Mouse (Mus musculus): ENCODE data around the gene C2cd4d. TPM values are rescaled to one million over a fixed set of nuclear protein-coding genes. Genes with fewer than 3 reads are reported as not detected.
A peak's percentile ranks its signal among the peaks of the same experiment; 100 is the strongest.

Gene C2cd4d
- 2.5 and 3.3 TPM in 2 replicates for polyA plus RNA-seq (2015; fragmentation: Nextera tagmentation; extraction: Ambion mirVana)

DNA sequence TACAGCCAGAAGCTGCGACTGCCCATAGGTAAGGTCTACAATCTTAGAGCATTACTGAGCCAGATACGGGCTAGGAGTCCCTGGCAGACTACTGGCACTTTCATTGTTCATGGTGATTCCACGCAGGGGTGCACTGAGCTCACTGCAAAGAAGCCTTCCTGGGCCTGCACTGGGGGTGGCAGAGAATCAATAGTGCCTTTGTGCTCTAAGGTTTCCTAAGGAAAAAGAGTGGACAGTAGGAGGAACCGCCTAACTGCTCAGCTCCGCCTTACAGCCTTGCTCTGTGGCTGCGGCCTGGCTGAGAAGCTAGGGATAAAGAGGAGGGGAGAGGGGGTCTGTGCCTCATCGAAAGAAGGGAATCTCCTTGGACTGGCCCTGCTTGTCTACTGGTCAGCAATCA, at the start of gene C2cd4d:
TSS of gene C2cd4d (plus strand) at position 301 of the 400 bp plus-strand sequence.
- Histone ChIP-seq H3K9ac (peak within 1 kb of the TSS; percentile 78), H3K27ac (replicated peaks) (no peak within 1 kb of the TSS; the same call in 1 of the 2 replicates), H3K27me3 (peaks cover 18% of the 10 kb centered on the region; the same call in 1 of the 2 replicates), H3K36me3 (no peaks in the 10 kb centered on the region), H3K4me3 (replicated peaks) (peak within 1 kb of the TSS; percentile 55), H3K9me3 (replicated peaks) (no peaks in the 10 kb centered on the region), H3K4me2 (replicated peaks) (peak within 1 kb of the TSS; percentile 81), H3K4me1 (peaks cover 14% of the 10 kb centered on the region)
- WGBS, result 44% methylated on average over 7 of the region's 7 CpGs
- ATAC-seq (ENCODE audit: insufficient number of reproducible peaks, low FRiP score, low TSS enrichment, low read depth), result no peak

DNA sequence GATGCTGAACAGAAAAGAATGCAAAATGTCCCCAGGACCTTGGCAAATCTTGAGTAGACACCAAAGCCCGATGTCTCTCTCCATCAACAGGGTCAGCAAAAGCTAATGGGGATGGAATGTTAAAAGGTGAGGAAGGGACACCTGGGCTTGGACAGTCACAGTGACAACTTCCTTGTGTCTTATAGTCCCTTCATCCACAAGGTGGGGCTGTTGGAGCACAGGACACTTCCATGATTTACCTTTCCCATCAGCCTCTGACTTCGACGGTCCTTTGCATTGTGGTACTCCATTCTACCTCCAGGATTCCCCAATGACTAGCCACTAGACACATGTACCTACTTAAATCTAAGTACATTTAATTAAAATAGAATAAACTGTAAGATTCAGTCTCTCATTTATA, 33.6 kb upstream of the C2cd4d start:
- Histone ChIP-seq H3K4me3 (replicated peaks) (no peak overlapping the region), H3K4me1 (no peaks in the 10 kb centered on the region), H3K27ac (replicated peaks) (no peak overlapping the region), H3K27me3 (no peaks in the 10 kb centered on the region), H3K9me3 (replicated peaks) (no peaks in the 10 kb centered on the region), H3K4me2 (replicated peaks) (no peak overlapping the region), H3K36me3 (peaks cover 10% of the 10 kb centered on the region; the same call in 1 of the 2 replicates), H3K9ac (no peak overlapping the region)
- ATAC-seq (ENCODE audit: insufficient number of reproducible peaks, low FRiP score, low TSS enrichment, low read depth), result no peak
- 52% methylated on average over 3 of the region's 3 CpGs for WGBS

DNA sequence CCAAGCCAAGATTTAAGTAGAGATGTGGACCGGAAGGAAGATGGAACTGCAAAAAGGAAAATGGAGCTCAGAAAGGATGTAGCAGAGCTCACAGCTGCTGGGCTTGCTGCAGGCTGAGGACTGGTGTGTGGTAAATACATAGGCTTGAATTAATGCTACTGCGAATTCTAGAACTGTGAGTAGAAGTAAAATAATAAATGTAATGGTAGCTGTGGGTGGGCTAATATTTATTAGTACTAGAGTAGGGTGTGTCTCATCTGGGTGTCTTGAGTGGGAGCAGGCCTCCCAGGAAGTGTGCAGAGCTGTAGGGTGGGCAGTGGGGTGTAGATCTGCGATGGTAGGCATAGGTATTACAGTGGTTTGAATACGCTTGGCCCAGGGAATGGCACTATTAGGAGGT, 27.8 kb upstream of the C2cd4d start:
- Histone ChIP-seq H3K36me3 (peaks cover 10% of the 10 kb centered on the region; the same call in 1 of the 2 replicates), H3K27ac (replicated peaks) (no peak overlapping the region), H3K4me3 (replicated peaks) (no peak overlapping the region), H3K4me2 (replicated peaks) (no peak overlapping the region), H3K9ac (no peak overlapping the region), H3K27me3 (no peaks in the 10 kb centered on the region), H3K4me1 (no peaks in the 10 kb centered on the region), H3K9me3 (replicated peaks) (no peaks in the 10 kb centered on the region)
- ATAC-seq (ENCODE audit: insufficient number of reproducible peaks, low FRiP score, low TSS enrichment, low read depth), result no peak
- WGBS, result 92% methylated on average over 4 of the region's 4 CpGs

DNA sequence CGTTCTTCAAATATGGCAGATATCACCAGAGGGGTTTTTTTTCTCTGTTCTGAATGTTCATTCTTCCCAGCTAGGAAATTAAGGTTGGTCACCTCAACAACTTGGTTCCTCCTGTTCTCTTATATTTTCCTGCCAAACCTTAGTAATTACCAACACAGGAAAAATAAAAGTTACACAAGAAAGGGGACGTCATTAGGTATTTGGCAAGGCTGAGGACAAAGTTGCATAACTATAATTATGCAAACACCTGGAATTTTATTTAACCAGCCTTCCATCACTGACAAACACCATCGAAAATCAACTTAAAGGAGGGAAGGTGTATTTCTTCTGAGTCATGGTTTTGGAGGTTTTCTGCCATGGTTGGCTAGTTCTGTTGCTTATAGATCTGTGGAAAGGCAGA, 23.7 kb upstream of the C2cd4d start:
- H3K27me3 ChIP-seq, result no peaks in the 10 kb centered on the region
- no peak for ATAC-seq (ENCODE audit: insufficient number of reproducible peaks, low FRiP score, low TSS enrichment, low read depth)
- WGBS, result 75% methylated on average over 3 of the region's 3 CpGs

DNA sequence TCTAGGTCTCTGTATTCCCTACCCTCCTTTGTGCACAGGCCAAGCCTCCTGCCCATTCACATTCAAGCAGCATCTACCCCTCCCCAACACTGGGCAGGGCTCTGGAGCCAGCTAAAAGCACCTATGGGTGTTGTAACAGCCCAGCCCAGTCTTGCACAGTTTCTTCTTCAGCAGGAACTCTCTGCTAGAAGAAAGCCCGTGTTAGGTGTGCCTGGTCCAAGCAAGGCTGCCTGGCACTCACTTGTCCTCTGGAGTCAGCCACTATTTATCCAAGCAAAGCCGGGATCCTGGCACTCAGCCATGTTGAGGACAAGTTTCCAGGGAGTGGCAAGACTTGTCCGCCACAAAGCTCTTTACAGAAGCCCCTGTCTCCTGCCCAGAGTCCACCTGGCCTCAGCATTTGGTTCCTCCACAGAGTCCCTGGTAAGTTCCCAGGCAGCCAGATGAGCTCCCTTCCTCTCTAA, 20.2 kb upstream of the C2cd4d start, which contains the start of gene Them5:
TSS of gene Them5 (plus strand) at position 141 of the 464 bp plus-strand sequence.
- Histone ChIP-seq H3K9ac (no peak within 1 kb of the TSS), H3K27ac (replicated peaks) (peak within 1 kb of the TSS; percentile 34; the same call in 1 of the 2 replicates), H3K4me1 (no peaks in the 10 kb centered on the region), H3K9me3 (replicated peaks) (no peaks in the 10 kb centered on the region), H3K36me3 (no peaks in the 10 kb centered on the region), H3K4me3 (replicated peaks) (peak within 1 kb of the TSS; percentile 7; the same call in 1 of the 2 replicates), H3K27me3 (no peaks in the 10 kb centered on the region), H3K4me2 (replicated peaks) (no peak within 1 kb of the TSS)
- WGBS, result 38% methylated on average over 3 of the region's 3 CpGs
- no peak for ATAC-seq (ENCODE audit: insufficient number of reproducible peaks, low FRiP score, low TSS enrichment, low read depth)

More for the DNA sequence above, 23.7 kb upstream of the C2cd4d start:
- no peak overlapping the region for H3K27ac ChIP-seq (replicated peaks)
- no peaks in the 10 kb centered on the region for H3K9me3 ChIP-seq (replicated peaks)
- H3K4me3 ChIP-seq (replicated peaks), result no peak overlapping the region
- no peaks in the 10 kb centered on the region for H3K36me3 ChIP-seq
- H3K4me2 ChIP-seq (replicated peaks), result no peak overlapping the region
- no peaks in the 10 kb centered on the region for H3K4me1 ChIP-seq
- no peak overlapping the region for H3K9ac ChIP-seq

DNA sequence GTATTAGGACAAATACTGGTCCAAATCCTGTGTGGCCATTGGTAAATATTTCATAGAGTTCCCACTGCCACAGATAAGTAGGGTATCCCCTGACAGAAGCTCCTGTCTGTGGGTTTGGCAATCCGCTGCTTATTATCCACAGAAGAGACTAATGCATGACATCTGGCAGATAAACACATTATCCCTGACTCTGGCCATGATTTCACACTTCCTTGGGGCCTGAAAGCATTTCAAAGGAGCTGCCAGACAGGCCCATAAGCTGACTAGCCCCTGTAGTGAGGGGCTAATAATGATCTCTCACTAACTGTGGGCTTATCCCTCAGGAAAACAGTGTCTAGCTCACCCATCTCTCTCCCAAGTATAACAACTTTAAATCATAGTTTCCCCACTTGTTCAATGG, 19.7 kb upstream of the C2cd4d start:
- no peaks in the 10 kb centered on the region for H3K9me3 ChIP-seq (replicated peaks)
- H3K9ac ChIP-seq, result no peak overlapping the region
- H3K4me1 ChIP-seq, result no peaks in the 10 kb centered on the region
- H3K36me3 ChIP-seq, result no peaks in the 10 kb centered on the region
- H3K4me2 ChIP-seq (replicated peaks), result no peak overlapping the region
- peak overlapping the region; percentile 7; the same call in 1 of the 2 replicates for H3K4me3 ChIP-seq (replicated peaks)
- H3K27ac ChIP-seq (replicated peaks), result no peak overlapping the region
- 26% methylated on average over 1 of the region's 1 CpGs for WGBS
- no peak for ATAC-seq (ENCODE audit: insufficient number of reproducible peaks, low FRiP score, low TSS enrichment, low read depth)
- H3K27me3 ChIP-seq, result no peaks in the 10 kb centered on the region

DNA sequence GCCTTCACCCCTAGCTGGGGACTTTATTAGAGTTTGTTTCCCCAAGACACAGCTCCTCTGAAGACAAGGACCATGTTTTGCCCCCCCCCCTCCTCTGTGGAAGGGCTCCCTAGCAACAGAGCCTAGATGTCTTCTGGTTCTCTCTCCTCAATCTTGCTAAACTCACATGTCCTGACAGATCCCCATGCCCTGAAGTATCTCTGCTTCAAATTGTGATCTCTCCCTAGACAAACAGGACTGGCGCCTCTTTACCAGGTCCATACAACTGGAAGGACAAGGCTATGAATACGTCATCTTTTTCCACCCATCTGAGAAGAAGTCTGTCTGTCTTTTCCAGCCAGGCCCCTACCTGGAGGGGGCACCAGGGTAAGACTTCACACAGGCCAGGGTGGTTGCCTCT, 18.1 kb upstream of the C2cd4d start:
- Histone ChIP-seq H3K9me3 (replicated peaks) (no peaks in the 10 kb centered on the region), H3K9ac (no peak overlapping the region), H3K27me3 (no peaks in the 10 kb centered on the region), H3K4me1 (no peaks in the 10 kb centered on the region), H3K4me3 (replicated peaks) (no peak overlapping the region), H3K27ac (replicated peaks) (0 out of 2 replicates have a peak overlapping the region, but pooled peaks have one; percentile 53), H3K36me3 (no peaks in the 10 kb centered on the region), H3K4me2 (replicated peaks) (no peak overlapping the region)
- ATAC-seq (ENCODE audit: insufficient number of reproducible peaks, low FRiP score, low TSS enrichment, low read depth), result no peak
- WGBS, result 76% methylated on average over 2 of the region's 2 CpGs

DNA sequence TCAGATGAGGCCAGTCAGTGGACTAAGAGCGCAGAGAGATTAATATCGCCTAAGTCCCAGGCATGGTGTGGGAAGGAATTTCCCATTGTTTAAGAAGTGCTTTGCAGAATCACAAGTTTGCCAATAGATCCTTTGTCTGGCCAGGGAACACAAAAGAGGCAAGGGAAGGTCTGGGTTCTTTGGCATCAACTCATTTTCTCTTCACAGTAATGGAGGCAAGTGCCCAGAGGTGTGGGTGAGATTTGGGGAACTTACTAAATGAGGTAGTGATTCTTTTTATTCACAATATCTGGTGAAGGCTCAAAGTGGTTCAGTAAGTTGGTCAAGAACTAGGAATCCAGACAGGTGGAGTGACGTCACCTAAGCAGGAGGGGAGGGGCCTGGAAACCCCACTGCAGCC, 17.3 kb upstream of the C2cd4d start:
- no peak for ATAC-seq (ENCODE audit: insufficient number of reproducible peaks, low FRiP score, low TSS enrichment, low read depth)
- Histone ChIP-seq H3K9ac (no peak overlapping the region), H3K4me3 (replicated peaks) (no peak overlapping the region)

DNA sequence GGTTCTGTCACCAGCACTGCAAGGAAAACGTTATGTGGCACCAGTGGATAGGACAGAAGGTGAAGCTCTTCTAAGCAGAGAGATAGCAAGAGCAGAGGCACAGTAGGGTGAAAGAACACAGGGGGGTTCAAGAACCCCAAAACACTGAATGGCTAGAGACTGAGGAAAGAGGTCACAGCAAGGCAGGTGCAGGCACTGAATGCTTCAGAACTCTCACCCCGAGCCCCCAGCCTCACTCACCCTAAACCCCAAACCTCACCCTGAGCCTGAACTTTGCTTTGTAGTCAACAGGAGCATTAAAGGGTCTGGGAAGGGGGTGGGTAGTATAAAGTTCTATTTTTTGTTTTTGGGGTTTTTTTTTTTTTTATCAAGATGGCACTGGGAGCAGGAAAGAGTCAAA, 14.1 kb upstream of the C2cd4d start:
- no peaks in the 10 kb centered on the region for H3K36me3 ChIP-seq
- WGBS, result 71% methylated on average over 2 of the region's 2 CpGs
- no peaks in the 10 kb centered on the region for H3K4me1 ChIP-seq
- no peak overlapping the region for H3K9ac ChIP-seq
- H3K27me3 ChIP-seq, result no peaks in the 10 kb centered on the region
- 0 out of 2 replicates have a peak, but pooled peaks cover 3% of the 10 kb centered on the region for H3K9me3 ChIP-seq (replicated peaks)
- H3K27ac ChIP-seq (replicated peaks), result no peak overlapping the region
- H3K4me2 ChIP-seq (replicated peaks), result no peak overlapping the region
- ATAC-seq (ENCODE audit: insufficient number of reproducible peaks, low FRiP score, low TSS enrichment, low read depth), result no peak
- H3K4me3 ChIP-seq (replicated peaks), result no peak overlapping the region

More for the DNA sequence above, 17.3 kb upstream of the C2cd4d start:
- Histone ChIP-seq H3K36me3 (no peaks in the 10 kb centered on the region), H3K9me3 (replicated peaks) (no peaks in the 10 kb centered on the region), H3K4me2 (replicated peaks) (no peak overlapping the region), H3K4me1 (no peaks in the 10 kb centered on the region), H3K27ac (replicated peaks) (no peak overlapping the region), H3K27me3 (no peaks in the 10 kb centered on the region)
- 68% methylated on average over 3 of the region's 3 CpGs for WGBS

DNA sequence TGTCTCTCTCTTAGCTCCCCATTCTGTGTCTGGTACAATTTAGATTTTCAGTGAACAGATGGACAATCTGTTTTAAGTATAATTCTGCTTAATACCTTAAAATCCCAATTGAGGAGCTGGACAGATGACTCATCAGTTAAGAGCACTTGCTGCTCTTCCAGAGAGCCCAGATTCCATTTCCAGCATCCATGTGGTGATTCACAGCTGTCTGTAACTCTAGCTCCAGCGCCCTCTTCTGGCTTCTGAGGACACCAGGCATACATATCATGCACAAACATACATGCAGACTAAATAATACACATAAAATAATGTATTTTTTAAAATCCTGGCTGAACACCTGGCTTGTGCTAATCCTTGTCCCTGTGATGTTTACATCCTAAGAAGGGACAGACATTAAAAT, 1.4 kb upstream of the C2cd4d start:
- Histone ChIP-seq H3K9me3 (replicated peaks) (no peaks in the 10 kb centered on the region), H3K4me3 (replicated peaks) (no peak overlapping the region), H3K36me3 (no peaks in the 10 kb centered on the region), H3K4me2 (replicated peaks) (no peak overlapping the region), H3K4me1 (peaks cover 14% of the 10 kb centered on the region), H3K9ac (no peak overlapping the region), H3K27ac (replicated peaks) (no peak overlapping the region), H3K27me3 (peaks cover 18% of the 10 kb centered on the region; the same call in 1 of the 2 replicates)
- 2% methylated on average over 1 of the region's 1 CpGs for whole genome bisulfite sequencing
- ATAC-seq (ENCODE audit: insufficient number of reproducible peaks, low FRiP score, low TSS enrichment, low read depth), result no peak

DNA sequence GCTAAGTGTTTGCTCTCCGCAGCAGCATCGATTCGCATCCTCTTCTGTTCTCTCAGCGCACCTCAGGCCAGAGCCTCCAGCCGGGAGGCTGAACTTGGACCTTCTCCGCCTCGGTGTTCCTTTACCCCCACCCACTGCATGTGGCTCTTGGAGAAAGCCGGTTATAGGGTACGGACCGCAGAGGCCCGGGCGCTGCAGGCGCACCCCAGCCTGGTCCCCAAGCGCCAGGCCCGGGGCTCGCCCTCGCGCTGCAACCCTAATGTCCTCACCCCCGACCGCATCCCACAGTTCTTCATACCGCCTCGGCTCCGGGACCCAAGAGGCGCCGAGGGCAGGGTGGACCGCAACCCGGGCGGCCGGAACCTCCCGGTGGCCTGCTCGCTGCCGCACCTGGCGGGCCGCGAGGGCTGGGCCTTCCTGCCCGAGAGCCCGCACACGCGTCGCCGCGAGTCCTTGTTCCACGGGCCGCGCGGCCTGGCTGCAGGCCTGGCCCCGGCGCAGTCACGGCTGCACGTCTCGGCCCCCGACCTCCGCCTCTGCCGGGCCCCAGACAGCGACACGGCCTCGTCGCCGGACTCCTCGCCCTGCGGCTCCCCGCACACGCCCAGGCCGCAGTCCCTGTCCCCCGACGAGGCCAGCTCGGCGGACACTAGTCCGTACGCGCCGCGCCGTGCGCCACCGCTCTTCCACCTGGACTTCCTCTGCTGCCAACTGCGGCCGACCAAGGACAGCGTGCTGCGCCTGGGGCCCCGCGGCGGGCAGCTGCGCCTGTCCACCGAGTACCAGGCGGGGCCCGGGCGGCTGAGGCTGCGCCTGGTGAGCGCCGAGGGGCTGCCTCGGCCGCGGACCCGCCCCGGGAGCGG, 1.3 kb downstream of the C2cd4d start:
- no peaks in the 10 kb centered on the region for H3K9me3 ChIP-seq (replicated peaks)
- H3K4me1 ChIP-seq, result peaks cover 14% of the 10 kb centered on the region
- peak; percentile 61 for ATAC-seq (ENCODE audit: insufficient number of reproducible peaks, low FRiP score, low TSS enrichment, low read depth)
- peak overlapping the region; percentile 81 for H3K4me2 ChIP-seq (replicated peaks)
- peaks cover 18% of the 10 kb centered on the region; the same call in 1 of the 2 replicates for H3K27me3 ChIP-seq
- WGBS, result 7% methylated on average over 95 of the region's 97 CpGs
- no peaks in the 10 kb centered on the region for H3K36me3 ChIP-seq
- peak overlapping the region; percentile 55 for H3K4me3 ChIP-seq (replicated peaks)
- H3K9ac ChIP-seq, result peak overlapping the region; percentile 78
- H3K27ac ChIP-seq (replicated peaks), result peak overlapping the region; percentile 41; the same call in 1 of the 2 replicates

Measured in embryonic facial prominence, embryonic 15.5 days (tissue).